Mouse (Mus musculus) fat pad, adult 2 months (tissue): ENCODE results near the gene Svip.

Source experiments
- DNase-seq: peaks from one replicate; pipeline ENCODE4 v3.0.0-alpha.2; 2011; ENCODE audit warnings: low read depth, low spot score; ENCODE audit errors: extremely low read depth

Svip gene

GRCm38 (mm10) chr7:51962219-51962952, 43.4 kb downstream of the Svip start:
- no peak for DNase-seq

- no peak for DNase-seq
Measured at GRCm38 (mm10) chr7:51960698-51961374, 45.0 kb downstream of the Svip start.

- DNase-seq, result no peak
Measured at GRCm38 (mm10) chr7:51957766-51958165, 48.1 kb downstream of the Svip start.

GRCm38 (mm10) chr7:51955424-51956041, 50.3 kb downstream of the Svip start:
- no peak for DNase-seq
